Mouse (Mus musculus): ENCODE measurements around the gene Olfr902. TPM values are rescaled to one million over a fixed set of nuclear protein-coding genes. Genes with fewer than 3 reads are reported as not detected.

Olfr902 gene
- total and polyA plus RNA-seq, 3 experiments: not detected

GRCm38 (mm10) chr9:38462844-38463243 is 15.4 kb downstream of the Olfr902 start, which contains the start of gene Olfr904:
Gene Olfr904, plus strand, starts transcription at chr9:38463144.
- no peak for ATAC-seq (ENCODE audit: extremely low read depth, insufficient number of reproducible peaks, low FRiP score, poor library complexity, severe bottlenecking)

DNA sequence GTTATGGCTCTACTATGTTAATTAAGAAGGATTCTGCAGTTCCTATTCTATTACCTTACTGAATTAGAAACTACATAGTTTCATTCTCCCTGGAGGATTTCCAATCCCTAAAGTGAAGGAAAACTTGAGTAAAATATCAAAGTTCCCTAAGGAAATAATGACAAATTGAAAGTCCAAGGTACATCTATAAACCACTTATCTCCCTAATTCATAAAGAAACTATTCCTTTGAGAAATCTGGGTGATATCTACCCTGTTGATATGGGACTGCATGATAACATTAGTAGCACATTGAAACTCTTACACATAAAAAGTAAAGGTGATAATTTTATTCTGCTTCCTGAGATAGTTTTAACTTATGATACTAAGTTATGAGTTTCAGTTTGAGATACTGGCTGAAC is 23.4 kb downstream of the Olfr902 start, which contains the start of gene Olfr905:
TSS of gene Olfr905 (plus strand) at position 301 of the 400 bp plus-strand sequence.
- no peak for DNase-seq (ENCODE audit: low spot score)
- H3K36me3 ChIP-seq (replicated peaks): no peaks in the 10 kb centered on the region
- TF ChIP-seq POLR2AphosphoS5 (IDR thresholded peaks at IDR 0.05; ENCODE audit: insufficient replicate concordance, low read depth, low read length) (no peak), CTCF (IDR thresholded peaks at IDR 0.05; ENCODE audit: low read depth, low read length) (no peak), GATA2 (IDR thresholded peaks at IDR 0.05; ENCODE audit: borderline replicate concordance, low read depth, low read length) (no peak), TAL1 (conservative IDR thresholded peaks at IDR 0.05; ENCODE audit: low read depth, low read length) (no peak), GATA1 (IDR thresholded peaks at IDR 0.05; ENCODE audit: borderline replicate concordance, low read length) (no peak)
- H3K4me1 ChIP-seq (ENCODE audit: insufficient read depth, low read depth, low read length): no peaks in the 10 kb centered on the region
- no peak for ATAC-seq (ENCODE audit: extremely low read depth, insufficient number of reproducible peaks, low FRiP score, poor library complexity, severe bottlenecking)
- no peaks in the 10 kb centered on the region for H3K9me3 ChIP-seq (replicated peaks)
- H3K27me3 ChIP-seq (ENCODE audit: insufficient read depth, low read length): no peaks in the 10 kb centered on the region
- no peak within 1 kb of the TSS for H3K4me3 ChIP-seq (ENCODE audit: low read depth, low read length)

More at GRCm38 (mm10) chr9:38462844-38463243, 15.4 kb downstream of the Olfr902 start, which contains the start of gene Olfr904:
- H3K27me3 ChIP-seq (ENCODE audit: insufficient read depth, low read length): no peaks in the 10 kb centered on the region
- no peak for DNase-seq (ENCODE audit: low spot score)
- H3K36me3 ChIP-seq (replicated peaks): no peaks in the 10 kb centered on the region
- no peaks in the 10 kb centered on the region for H3K9me3 ChIP-seq (replicated peaks)
- no peak within 1 kb of the TSS for H3K4me3 ChIP-seq (ENCODE audit: low read depth, low read length)
- TF ChIP-seq GATA2 (IDR thresholded peaks at IDR 0.05; ENCODE audit: borderline replicate concordance, low read depth, low read length): no peak
- TF ChIP-seq TAL1 (conservative IDR thresholded peaks at IDR 0.05; ENCODE audit: low read depth, low read length): no peak
- no peak for TF ChIP-seq POLR2AphosphoS5 (IDR thresholded peaks at IDR 0.05; ENCODE audit: insufficient replicate concordance, low read depth, low read length)
- no peak for TF ChIP-seq CTCF (IDR thresholded peaks at IDR 0.05; ENCODE audit: low read depth, low read length)
- TF ChIP-seq GATA1 (IDR thresholded peaks at IDR 0.05; ENCODE audit: borderline replicate concordance, low read length): no peak
- H3K4me1 ChIP-seq (ENCODE audit: insufficient read depth, low read depth, low read length): no peaks in the 10 kb centered on the region

GRCm38 (mm10) chr9:38486785-38487184 is 39.3 kb downstream of the Olfr902 start, which contains the start of gene Olfr906:
Gene Olfr906, plus strand, starts transcription at chr9:38487085.
- ATAC-seq (ENCODE audit: extremely low read depth, insufficient number of reproducible peaks, low FRiP score, poor library complexity, severe bottlenecking): no peak
- no peaks in the 10 kb centered on the region for H3K4me1 ChIP-seq (ENCODE audit: insufficient read depth, low read depth, low read length)
- H3K36me3 ChIP-seq (replicated peaks): no peaks in the 10 kb centered on the region
- DNase-seq (ENCODE audit: low spot score): no peak
- no peaks in the 10 kb centered on the region for H3K9me3 ChIP-seq (replicated peaks)
- H3K4me3 ChIP-seq (ENCODE audit: low read depth, low read length): no peak within 1 kb of the TSS
- H3K27me3 ChIP-seq (ENCODE audit: insufficient read depth, low read length): no peaks in the 10 kb centered on the region
- no peak for TF ChIP-seq CTCF (IDR thresholded peaks at IDR 0.05; ENCODE audit: low read depth, low read length)

DNA sequence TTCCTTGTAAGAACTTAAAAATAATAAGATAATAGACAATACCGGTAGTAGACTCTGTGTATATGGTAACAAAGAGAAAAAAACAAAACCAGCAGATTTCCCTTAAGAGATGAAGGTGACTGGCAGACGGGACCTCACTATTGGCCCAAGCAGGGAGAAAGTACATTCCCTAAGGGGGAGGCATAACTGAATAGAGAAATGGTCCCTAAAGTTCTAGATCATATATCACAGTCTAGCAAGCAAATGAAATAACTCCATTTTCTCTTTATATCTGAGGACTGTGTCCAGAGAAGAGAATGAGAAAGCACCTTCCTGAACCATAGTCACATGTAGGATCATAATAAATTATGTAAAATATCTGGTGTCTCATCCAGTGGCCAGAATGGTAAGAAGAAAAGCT is 48.0 kb downstream of the Olfr902 start, which contains the start of gene Olfr907:
TSS of gene Olfr907 (plus strand) at position 301 of the 400 bp plus-strand sequence.
- Histone ChIP-seq H3K4me1 (ENCODE audit: insufficient read depth, low read depth, low read length) (no peaks in the 10 kb centered on the region), H3K4me3 (ENCODE audit: low read depth, low read length) (no peak within 1 kb of the TSS), H3K27me3 (ENCODE audit: insufficient read depth, low read length) (no peaks in the 10 kb centered on the region), H3K36me3 (replicated peaks) (no peaks in the 10 kb centered on the region), H3K9me3 (replicated peaks) (no peaks in the 10 kb centered on the region)
- ATAC-seq (ENCODE audit: extremely low read depth, insufficient number of reproducible peaks, low FRiP score, poor library complexity, severe bottlenecking): no peak
- DNase-seq (ENCODE audit: low spot score): no peak
- no peak for TF ChIP-seq GATA2 (IDR thresholded peaks at IDR 0.05; ENCODE audit: borderline replicate concordance, low read depth, low read length)
- no peak for TF ChIP-seq GATA1 (IDR thresholded peaks at IDR 0.05; ENCODE audit: borderline replicate concordance, low read length)
- no peak for TF ChIP-seq POLR2AphosphoS5 (IDR thresholded peaks at IDR 0.05; ENCODE audit: insufficient replicate concordance, low read depth, low read length)
- TF ChIP-seq TAL1 (conservative IDR thresholded peaks at IDR 0.05; ENCODE audit: low read depth, low read length): no peak
- no peak for TF ChIP-seq CTCF (IDR thresholded peaks at IDR 0.05; ENCODE audit: low read depth, low read length)

Other genes with a start within 250 kb of the Olfr902 start
Only the 20 nearest of the 23 such genes appear.
- gene Olfr143, start 194.9 kb upstream of the Olfr902 start, total RNA-seq (2014; fragmentation: Nextera tagmentation): not detected in 2 replicates
- gene Olfr143, start 194.9 kb upstream of the Olfr902 start, total RNA-seq (2017): 0.22 TPM in 1 of 2 replicates, not detected in the other
- not detected in 2 replicates for gene Olfr143, start 194.9 kb upstream of the Olfr902 start, polyA plus RNA-seq (2012)
- not detected in 2 replicates for gene Olfr895, start 179.8 kb upstream of the Olfr902 start, total RNA-seq (2014; fragmentation: Nextera tagmentation)
- gene Olfr895, start 179.8 kb upstream of the Olfr902 start, total RNA-seq (2017): 0.11 TPM in 1 of 2 replicates, not detected in the other
- not detected in 2 replicates for gene Olfr895, start 179.8 kb upstream of the Olfr902 start, polyA plus RNA-seq (2012)
- gene Olfr896-ps1, start 156.5 kb upstream of the Olfr902 start, total RNA-seq (2014; fragmentation: Nextera tagmentation): not detected in 2 replicates
- 0.06 TPM in 1 of 2 replicates, not detected in the other for gene Olfr896-ps1, start 156.5 kb upstream of the Olfr902 start, total RNA-seq (2017)
- not detected in 2 replicates for gene Olfr896-ps1, start 156.5 kb upstream of the Olfr902 start, polyA plus RNA-seq (2012)
- gene Olfr25, start 118.6 kb upstream of the Olfr902 start, total RNA-seq (2014; fragmentation: Nextera tagmentation): not detected in 2 replicates
- 0.06 TPM in 1 of 2 replicates, not detected in the other for gene Olfr25, start 118.6 kb upstream of the Olfr902 start, total RNA-seq (2017)
- gene Olfr25, start 118.6 kb upstream of the Olfr902 start, polyA plus RNA-seq (2012): not detected in 2 replicates
- gene Olfr898, start 99.2 kb upstream of the Olfr902 start, total RNA-seq (2014; fragmentation: Nextera tagmentation): not detected in 2 replicates
- gene Olfr898, start 99.2 kb upstream of the Olfr902 start, total RNA-seq (2017): not detected in 2 replicates
- gene Olfr898, start 99.2 kb upstream of the Olfr902 start, polyA plus RNA-seq (2012): not detected in 2 replicates
- not detected in 2 replicates for gene Olfr250, start 80.8 kb upstream of the Olfr902 start, total RNA-seq (2014; fragmentation: Nextera tagmentation)
- gene Olfr250, start 80.8 kb upstream of the Olfr902 start, total RNA-seq (2017): not detected in 2 replicates
- not detected in 2 replicates for gene Olfr250, start 80.8 kb upstream of the Olfr902 start, polyA plus RNA-seq (2012)
- gene Olfr251, start 70.6 kb upstream of the Olfr902 start, total RNA-seq (2014; fragmentation: Nextera tagmentation): not detected in 2 replicates
- not detected in 2 replicates for gene Olfr251, start 70.6 kb upstream of the Olfr902 start, total RNA-seq (2017)
- gene Olfr251, start 70.6 kb upstream of the Olfr902 start, polyA plus RNA-seq (2012): not detected in 2 replicates
- not detected in 2 replicates for gene Olfr147, start 46.0 kb upstream of the Olfr902 start, total RNA-seq (2014; fragmentation: Nextera tagmentation)
- 0.16 TPM in 1 of 2 replicates, not detected in the other for gene Olfr147, start 46.0 kb upstream of the Olfr902 start, total RNA-seq (2017)
- gene Olfr147, start 46.0 kb upstream of the Olfr902 start, polyA plus RNA-seq (2012): not detected in 2 replicates
- gene Olfr901, start 18.2 kb upstream of the Olfr902 start, total RNA-seq (2014; fragmentation: Nextera tagmentation): not detected in 2 replicates
- gene Olfr901, start 18.2 kb upstream of the Olfr902 start, total RNA-seq (2017): not detected in 2 replicates
- not detected in 2 replicates for gene Olfr901, start 18.2 kb upstream of the Olfr902 start, polyA plus RNA-seq (2012)
- gene Olfr904, start 15.5 kb downstream of the Olfr902 start, total RNA-seq (2014; fragmentation: Nextera tagmentation): not detected in 2 replicates
- gene Olfr904, start 15.5 kb downstream of the Olfr902 start, total RNA-seq (2017): under 0.01 TPM in 1 of 2 replicates, not detected in the other
- not detected in 2 replicates for gene Olfr904, start 15.5 kb downstream of the Olfr902 start, polyA plus RNA-seq (2012)
- not detected in 2 replicates for gene Olfr905, start 23.5 kb downstream of the Olfr902 start, total RNA-seq (2014; fragmentation: Nextera tagmentation)
- 0.11 and 0.12 TPM in 2 replicates for gene Olfr905, start 23.5 kb downstream of the Olfr902 start, total RNA-seq (2017)
- gene Olfr905, start 23.5 kb downstream of the Olfr902 start, polyA plus RNA-seq (2012): not detected in 2 replicates
- gene Olfr906, start 39.4 kb downstream of the Olfr902 start, total RNA-seq (2014; fragmentation: Nextera tagmentation): not detected in 2 replicates
- 0.12 TPM in 1 of 2 replicates, not detected in the other for gene Olfr906, start 39.4 kb downstream of the Olfr902 start, total RNA-seq (2017)
- gene Olfr906, start 39.4 kb downstream of the Olfr902 start, polyA plus RNA-seq (2012): not detected in 2 replicates
- not detected in 2 replicates for gene Olfr907, start 48.1 kb downstream of the Olfr902 start, total RNA-seq (2014; fragmentation: Nextera tagmentation)
- gene Olfr907, start 48.1 kb downstream of the Olfr902 start, total RNA-seq (2017): 0.05 TPM in 1 of 2 replicates, not detected in the other
- gene Olfr907, start 48.1 kb downstream of the Olfr902 start, polyA plus RNA-seq (2012): not detected in 2 replicates
- not detected in 2 replicates for gene Olfr911-ps1, start 73.9 kb downstream of the Olfr902 start, total RNA-seq (2014; fragmentation: Nextera tagmentation)
- 0.06 and 0.27 TPM in 2 replicates for gene Olfr911-ps1, start 73.9 kb downstream of the Olfr902 start, total RNA-seq (2017)
- not detected in 2 replicates for gene Olfr911-ps1, start 73.9 kb downstream of the Olfr902 start, polyA plus RNA-seq (2012)
- not detected in 2 replicates for gene Olfr910, start 90.2 kb downstream of the Olfr902 start, total RNA-seq (2014; fragmentation: Nextera tagmentation)
- 0.11 and 0.12 TPM in 2 replicates for gene Olfr910, start 90.2 kb downstream of the Olfr902 start, total RNA-seq (2017)
- gene Olfr910, start 90.2 kb downstream of the Olfr902 start, polyA plus RNA-seq (2012): not detected in 2 replicates
- not detected in 2 replicates for gene Olfr912, start 132.5 kb downstream of the Olfr902 start, total RNA-seq (2014; fragmentation: Nextera tagmentation)
- gene Olfr912, start 132.5 kb downstream of the Olfr902 start, total RNA-seq (2017): 0.05 and 0.06 TPM in 2 replicates
- gene Olfr912, start 132.5 kb downstream of the Olfr902 start, polyA plus RNA-seq (2012): not detected in 2 replicates
- gene Olfr913, start 145.1 kb downstream of the Olfr902 start, total RNA-seq (2014; fragmentation: Nextera tagmentation): not detected in 2 replicates
- gene Olfr913, start 145.1 kb downstream of the Olfr902 start, total RNA-seq (2017): 0.11 and 0.12 TPM in 2 replicates
- not detected in 2 replicates for gene Olfr913, start 145.1 kb downstream of the Olfr902 start, polyA plus RNA-seq (2012)
- not detected in 2 replicates for gene Olfr914, start 157.4 kb downstream of the Olfr902 start, total RNA-seq (2014; fragmentation: Nextera tagmentation)
- gene Olfr914, start 157.4 kb downstream of the Olfr902 start, total RNA-seq (2017): 0.05 and 0.76 TPM in 2 replicates
- gene Olfr914, start 157.4 kb downstream of the Olfr902 start, polyA plus RNA-seq (2012): not detected in 2 replicates
- gene Olfr916, start 212.2 kb downstream of the Olfr902 start, total RNA-seq (2014; fragmentation: Nextera tagmentation): not detected in 2 replicates
- 0.16 TPM in 1 of 2 replicates, not detected in the other for gene Olfr916, start 212.2 kb downstream of the Olfr902 start, total RNA-seq (2017)
- not detected in 2 replicates for gene Olfr916, start 212.2 kb downstream of the Olfr902 start, polyA plus RNA-seq (2012)
- gene Olfr917, start 218.2 kb downstream of the Olfr902 start, total RNA-seq (2014; fragmentation: Nextera tagmentation): not detected in 2 replicates
- 0.41 TPM in 1 of 2 replicates, not detected in the other for gene Olfr917, start 218.2 kb downstream of the Olfr902 start, total RNA-seq (2017)
- not detected in 2 replicates for gene Olfr917, start 218.2 kb downstream of the Olfr902 start, polyA plus RNA-seq (2012)

Data from G1E (cell line).